Mouse (Mus musculus) granulocyte monocyte progenitor cell, adult 5-6 weeks (primary cell): ENCODE measurements at regions not wholly inside any gene's neighbourhood (a gene's known extent, or its start where the extent isn't known, plus 50 kb on each side); places are given as distances from the start of the nearest gene placed in this dataset.

Source experiments
- ATAC-seq: replicated peaks from 2 replicates; pipeline ENCODE4 v1.8.0; 2016; ENCODE audit warnings: mild to moderate bottlenecking, moderate TSS enrichment, inconsistent platforms; ENCODE audit not compliant: poor library complexity, severe bottlenecking

DNA sequence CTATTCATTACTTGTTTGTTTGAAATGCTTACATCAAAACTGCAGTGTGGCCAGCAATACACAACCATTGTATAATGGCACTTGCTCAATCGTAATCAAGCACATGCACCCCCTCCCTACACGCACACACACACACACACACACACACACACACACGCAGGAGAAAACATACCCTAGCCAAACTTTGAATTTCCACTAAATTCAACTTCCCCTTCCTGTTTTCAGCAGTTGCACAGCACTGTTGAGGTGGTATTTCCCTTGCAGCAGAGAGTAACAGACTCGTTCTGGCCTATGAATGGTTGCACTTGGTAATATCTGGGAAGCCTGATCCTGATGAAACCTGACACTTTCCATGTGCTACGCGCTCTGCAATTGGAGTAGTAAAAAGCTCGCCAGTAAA is 173.8 kb downstream of the Rap2a start:
- peak; percentile 70 for ATAC-seq

GRCm38 (mm10) chr14:120660321-120660781 is 182.1 kb downstream of the Rap2a start:
- no peak for ATAC-seq

GRCm38 (mm10) chr14:120661111-120661510 is 182.9 kb downstream of the Rap2a start:
- no peak for ATAC-seq

DNA sequence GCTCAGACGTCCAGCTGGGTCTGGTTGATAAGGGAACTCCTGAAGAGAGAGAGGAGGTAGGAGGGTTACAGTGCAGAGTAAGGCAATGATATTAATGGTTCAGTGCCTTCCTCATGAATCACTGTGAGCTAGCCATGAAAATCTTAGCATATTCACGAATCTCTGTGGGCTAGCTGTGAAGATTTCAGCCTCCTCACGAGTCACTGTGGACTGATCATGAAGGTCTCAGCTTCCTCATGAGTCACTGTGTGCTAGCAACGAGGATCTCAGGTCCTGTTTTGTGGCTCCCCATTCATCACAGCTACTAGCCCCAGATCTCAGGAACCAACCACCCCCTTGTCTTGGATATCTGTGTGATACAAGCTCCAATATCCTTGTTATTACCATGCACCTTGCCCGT is 191.4 kb downstream of the Rap2a start:
- ATAC-seq = no peak

DNA sequence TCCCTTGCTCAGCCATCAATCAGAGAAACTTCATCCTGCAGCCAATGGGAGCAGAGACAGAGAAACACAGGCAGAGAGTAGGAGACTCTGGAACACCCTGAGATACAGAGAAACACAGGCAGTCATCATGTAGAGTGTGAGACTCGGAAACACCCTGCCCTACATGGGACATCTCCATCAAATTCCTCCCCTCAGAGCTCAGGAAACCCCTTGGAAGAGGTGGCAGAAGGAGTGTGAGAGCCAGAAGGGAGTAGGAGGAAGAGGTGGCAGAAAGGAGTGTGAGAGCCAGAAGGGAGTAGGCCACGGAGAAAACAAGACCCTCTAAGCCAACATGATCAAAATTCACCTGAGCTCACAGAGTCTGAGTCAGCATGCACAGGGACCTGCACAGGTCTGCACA is 197.5 kb downstream of the Rap2a start:
- no peak for ATAC-seq

DNA sequence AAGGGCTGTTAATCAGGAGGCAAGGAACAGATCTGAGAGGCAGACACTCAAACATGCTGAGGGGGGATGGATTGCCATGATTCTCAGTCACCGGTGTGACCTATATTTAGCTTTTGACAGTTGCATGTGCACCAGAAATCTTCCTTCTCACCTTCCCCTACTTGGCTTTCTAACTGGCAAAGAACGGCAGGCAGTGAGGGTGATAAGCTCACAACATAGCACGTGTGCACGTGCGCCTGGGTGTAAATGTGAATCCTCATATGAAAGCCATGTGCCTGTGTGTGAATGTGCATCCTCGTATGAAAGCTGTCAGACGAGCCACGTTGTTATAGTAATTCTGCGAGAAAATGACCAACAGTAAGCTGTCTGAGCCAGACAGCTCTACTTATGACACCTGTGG is 200.3 kb downstream of the Rap2a start:
- ATAC-seq = no peak

- no peak for ATAC-seq
These were observed 200.8 kb downstream of the Rap2a start for GRCm38 (mm10) chr14:120679072-120679471.

GRCm38 (mm10) chr14:120680272-120680671 is 202.0 kb downstream of the Rap2a start:
- no peak for ATAC-seq

- ATAC-seq = no peak
These were observed 207.0 kb downstream of the Rap2a start for GRCm38 (mm10) chr14:120685263-120685662.

GRCm38 (mm10) chr14:120685877-120686276 is 207.6 kb downstream of the Rap2a start:
- ATAC-seq = peak; percentile 96

DNA sequence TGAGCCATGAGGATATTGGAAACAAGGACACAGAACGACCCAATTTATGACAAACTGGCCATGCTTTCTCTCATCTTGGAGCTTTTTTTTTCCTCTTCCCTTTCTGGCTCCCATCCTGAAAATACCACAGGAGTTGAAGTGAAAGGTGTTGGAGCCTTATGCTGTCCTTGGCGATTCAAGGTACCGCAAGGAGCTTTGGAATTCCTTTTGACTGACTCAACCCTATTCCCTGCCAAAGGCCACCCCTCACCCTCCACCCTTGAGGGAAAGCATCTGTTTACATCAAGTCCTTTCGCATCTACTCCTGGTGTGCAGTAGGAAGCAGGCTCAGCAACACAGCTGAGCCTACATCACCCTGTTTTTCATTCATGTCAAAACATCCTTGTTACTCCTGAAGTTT is 208.5 kb downstream of the Rap2a start:
- ATAC-seq = no peak

- peak; percentile 22; the same call in 1 of the 2 replicates for ATAC-seq
These were observed 211.6 kb upstream of the Ipo5 start for GRCm38 (mm10) chr14:120699378-120699777.

DNA sequence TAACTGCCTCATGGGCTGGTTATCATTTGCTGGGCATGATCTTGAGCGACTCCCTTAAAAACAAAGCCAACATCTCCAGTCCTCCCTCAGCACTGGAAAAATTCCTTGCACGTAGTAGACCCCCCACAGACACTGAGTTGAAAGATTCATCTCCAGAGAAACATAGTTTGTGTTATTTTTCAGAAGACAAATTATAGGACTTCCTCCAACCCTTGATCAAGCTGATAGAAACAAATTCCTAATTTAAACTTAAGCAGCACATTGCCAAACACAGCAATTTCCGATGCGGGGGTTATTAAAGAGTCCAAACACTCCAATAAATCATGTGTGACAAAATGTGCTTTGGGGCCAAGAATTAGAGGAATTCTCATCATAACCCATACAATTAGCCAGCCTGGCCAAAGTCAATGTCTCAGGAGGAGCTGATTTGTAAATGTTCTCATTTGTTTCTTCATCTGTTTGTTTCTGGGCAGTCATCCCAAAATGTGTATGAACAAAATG is 205.7 kb upstream of the Ipo5 start:
- no peak for ATAC-seq

DNA sequence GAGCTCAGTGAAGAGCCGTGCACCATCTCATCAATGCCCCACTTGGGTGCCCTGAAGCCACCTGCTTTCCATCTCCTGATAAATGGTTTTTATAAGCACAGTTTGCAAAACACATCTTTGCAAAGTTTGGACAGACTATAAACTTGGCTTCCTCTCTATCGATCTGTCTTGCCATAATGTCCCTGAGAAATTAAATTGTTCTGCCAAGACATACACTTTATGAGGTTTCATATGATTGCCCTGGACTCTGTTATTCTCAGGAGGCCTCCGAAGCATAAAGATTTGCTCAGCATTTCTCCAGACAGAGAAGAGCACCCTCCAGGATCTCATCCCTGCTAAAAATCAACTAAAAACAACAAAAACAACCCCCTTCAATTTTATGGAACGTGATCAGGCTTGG is 200.2 kb upstream of the Ipo5 start:
- no peak for ATAC-seq

DNA sequence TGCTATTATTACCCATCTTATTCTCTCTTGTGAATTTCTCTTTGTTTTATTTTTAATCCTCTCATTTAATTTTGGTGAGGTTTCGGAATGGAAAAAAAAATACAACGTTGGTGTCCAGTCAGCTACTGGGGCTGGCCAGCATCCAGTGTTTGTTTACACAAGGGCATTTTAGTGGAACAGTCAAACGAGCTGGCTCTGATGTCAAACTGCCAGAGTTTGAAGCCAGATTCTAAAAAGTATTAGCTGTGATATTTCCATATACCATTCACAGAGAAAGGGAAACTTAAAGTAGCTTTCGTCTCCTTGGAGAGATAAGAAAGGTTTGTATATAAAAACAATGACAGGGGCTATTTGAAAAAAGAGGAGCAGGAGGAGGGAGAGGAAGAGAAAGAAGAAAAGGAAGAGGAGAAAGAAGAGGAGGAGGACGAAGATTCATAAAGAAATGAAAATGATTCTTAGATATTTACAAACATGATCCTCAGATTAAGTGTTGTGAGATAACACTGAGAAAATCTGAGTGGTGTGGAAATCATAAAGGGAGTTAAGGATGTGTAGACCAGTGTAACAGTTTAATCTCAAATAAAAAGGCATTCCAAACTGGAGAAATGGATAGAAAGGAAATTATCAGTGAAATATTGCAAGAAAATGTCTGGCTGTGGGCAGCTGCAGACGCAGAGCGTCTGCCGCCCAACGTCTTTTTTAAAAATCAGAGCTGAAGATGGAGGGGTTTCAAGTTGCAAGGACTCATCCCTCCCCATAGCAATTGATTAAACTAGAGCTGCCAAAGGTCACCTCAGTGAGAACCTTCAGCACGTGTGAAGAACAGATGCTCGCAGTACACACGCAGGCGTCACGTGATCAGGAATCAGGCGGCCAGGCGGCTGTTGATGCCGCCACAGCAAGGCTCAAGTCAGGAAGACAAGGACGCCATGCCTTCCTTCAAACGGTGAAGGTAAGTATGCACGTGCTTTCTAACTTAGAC is 190.3 kb upstream of the Ipo5 start:
- no peak for ATAC-seq

DNA sequence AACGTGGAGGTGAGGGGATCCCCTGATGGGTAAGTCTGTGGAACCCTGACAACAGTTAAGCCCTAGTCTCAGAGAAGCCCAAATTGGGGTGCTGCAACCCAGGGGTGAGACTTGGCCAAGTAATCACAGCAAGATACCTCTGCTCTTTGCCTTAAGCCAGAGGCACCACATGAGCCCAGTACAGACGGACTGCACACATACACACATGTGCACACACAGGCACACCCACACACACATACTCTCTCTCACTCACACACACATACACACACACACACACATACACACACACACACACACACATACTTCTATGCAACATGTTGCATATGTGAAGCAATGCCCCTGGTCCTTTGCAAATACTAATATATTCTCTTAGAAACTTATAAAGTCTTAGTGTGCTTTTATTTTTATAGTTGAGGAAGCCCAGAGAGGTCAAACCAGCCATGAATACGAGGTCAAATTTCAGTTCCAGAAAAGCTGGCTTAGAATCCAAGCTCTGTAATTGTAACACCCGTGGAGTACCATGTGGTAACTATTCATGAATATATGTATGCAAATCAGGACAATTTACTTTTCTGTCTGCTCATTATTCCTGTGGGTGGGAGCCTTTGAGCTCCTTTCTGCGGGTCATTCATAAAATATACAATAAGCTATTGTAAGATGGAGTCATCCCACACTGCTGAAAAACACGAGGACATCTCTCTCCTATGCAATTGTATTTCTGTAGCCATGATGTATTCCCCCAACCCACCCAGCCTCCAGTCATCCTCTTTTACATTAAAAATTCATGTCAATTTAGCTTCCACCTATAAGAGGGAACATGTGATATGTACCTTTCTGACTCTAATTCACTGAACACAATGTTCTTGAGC is 189.2 kb upstream of the Ipo5 start:
- no peak for ATAC-seq

- ATAC-seq = no peak
These were observed 188.4 kb upstream of the Ipo5 start for GRCm38 (mm10) chr14:120722546-120723112.

DNA sequence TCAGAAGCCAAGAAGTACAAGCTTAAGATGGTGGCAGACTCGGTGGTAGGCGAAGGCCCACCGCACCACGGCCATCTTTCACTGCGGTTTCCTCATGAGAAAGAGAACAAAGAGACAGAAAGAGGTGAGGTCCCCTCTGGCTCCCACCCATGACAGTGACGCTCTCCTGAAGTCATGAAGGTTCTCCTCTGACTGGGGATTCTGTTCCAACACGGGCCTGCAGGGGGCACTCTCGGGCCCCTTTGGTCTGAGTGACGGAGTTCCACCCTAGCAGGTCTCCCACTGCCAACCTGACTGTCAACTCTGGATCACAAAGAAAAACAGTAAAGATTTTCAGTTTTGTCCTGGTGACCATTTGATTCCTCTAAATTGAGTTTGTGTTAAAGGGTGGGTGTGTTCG is 182.9 kb upstream of the Ipo5 start:
- ATAC-seq = no peak

GRCm38 (mm10) chr14:120730226-120730625 is 180.8 kb upstream of the Ipo5 start:
- ATAC-seq = peak; percentile 52

GRCm38 (mm10) chr14:120731679-120732281 is 179.2 kb upstream of the Ipo5 start:
- ATAC-seq = no peak
